In the genomic region with DNA sequence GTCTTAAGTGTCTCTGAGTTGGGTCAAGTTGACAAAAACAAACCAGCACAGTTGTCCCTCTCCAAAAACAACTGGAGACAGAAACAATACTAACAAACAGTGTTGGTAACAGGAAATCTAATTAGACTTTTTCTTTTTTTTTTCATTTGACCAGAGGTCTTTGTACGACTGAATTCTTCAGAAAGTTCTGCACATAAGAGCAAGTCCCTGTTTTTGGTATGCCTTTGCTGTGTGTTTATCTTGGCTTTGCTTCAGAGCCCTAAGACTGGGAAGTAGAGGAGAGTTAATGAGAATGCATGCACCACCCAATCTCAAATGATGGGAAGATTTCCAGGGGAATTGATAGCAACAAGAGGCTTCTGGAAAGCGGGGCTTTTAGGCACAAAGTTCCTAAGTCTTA, we compare ENCODE assay signal across 28 mouse cellular contexts. TPM values are rescaled to one million over a fixed set of nuclear protein-coding genes. Genes with fewer than 3 reads are reported as not detected.
DNase-seq lines count a peak whose midpoint lies in the region; ATAC-seq and TF ChIP-seq lines count a peak whose summit lies in the region.
"Had no signal": no experiment of that assay in that cellular context is flagged by ENCODE, and none has a peak within 500 bp of the region (broad histone marks: within the 10 kb centered on the region; RNA-seq: fewer than 3 reads in every experiment).

No protein-coding gene starts in this region.

- H3K4me3 ChIP-seq in hindbrain, embryonic 12.5 days = no peak overlapping the region
- no peak overlapping the region for H3K4me3 ChIP-seq in hindbrain, embryonic 16.5 days (ENCODE audit: low read length)
- no peak overlapping the region for H3K4me3 ChIP-seq in kidney, adult 2 months (ENCODE audit: insufficient read depth, low read depth, low read length)
- no peak overlapping the region for H3K4me3 ChIP-seq in kidney, embryonic 16.5 days (ENCODE audit: low read length)
- H3K4me3 ChIP-seq in liver, adult 2 months (ENCODE audit: insufficient read depth, low read depth, low read length) = no peak overlapping the region
- no peak overlapping the region for H3K4me3 ChIP-seq in liver, embryonic 12.5 days
- H3K4me3 ChIP-seq: embryonic facial prominence, embryonic 12.5 days; embryonic facial prominence, embryonic 15.5 days; gastrocnemius, adult 2 months had no signal

- no peaks in the 10 kb centered on the region for H3K36me3 ChIP-seq in hindbrain, embryonic 12.5 days
- H3K36me3 ChIP-seq in hindbrain, embryonic 16.5 days (ENCODE audit: control insufficient read depth, insufficient read depth, low read length) = no peaks in the 10 kb centered on the region
- H3K36me3 ChIP-seq in kidney, adult 2 months (ENCODE audit: control insufficient read depth, insufficient read depth, low read length) = no peaks in the 10 kb centered on the region
- H3K36me3 ChIP-seq in kidney, embryonic 16.5 days (ENCODE audit: insufficient read depth, low read length) = no peaks in the 10 kb centered on the region
- H3K36me3 ChIP-seq in liver, adult 2 months (ENCODE audit: control insufficient read depth, insufficient read depth, low read length) = no peaks in the 10 kb centered on the region
- H3K36me3 ChIP-seq in liver, embryonic 12.5 days = no peaks in the 10 kb centered on the region
- H3K36me3 ChIP-seq: embryonic facial prominence, embryonic 12.5 days; embryonic facial prominence, embryonic 15.5 days; G1E had no signal

- TF ChIP-seq CTCF in kidney, adult 2 months (conservative IDR thresholded peaks at IDR 0.05; ENCODE audit: insufficient read depth, insufficient read length, low read depth, low read length) = no peak
- TF ChIP-seq CTCF in liver, adult 2 months (IDR thresholded peaks at IDR 0.05; ENCODE audit: low read depth, low read length) = no peak

- no peak overlapping the region for H3K9ac ChIP-seq in hindbrain, embryonic 12.5 days
- no peak overlapping the region for H3K9ac ChIP-seq in hindbrain, embryonic 16.5 days (ENCODE audit: low read depth, low read length)
- no peak overlapping the region for H3K9ac ChIP-seq in kidney, embryonic 16.5 days (replicated peaks; ENCODE audit: low read length)
- no peak overlapping the region for H3K9ac ChIP-seq in liver, adult 2 months (ENCODE audit: low read depth, low read length)
- no peak overlapping the region for H3K9ac ChIP-seq in liver, embryonic 12.5 days
- H3K9ac ChIP-seq: embryonic facial prominence, embryonic 12.5 days; embryonic facial prominence, embryonic 15.5 days; forebrain, postnatal 0 days had no signal

- WGBS in hindbrain, embryonic 12.5 days = 93% methylated on average over 2 of the region's 2 CpGs
- 88% methylated on average over 2 of the region's 2 CpGs for WGBS in hindbrain, embryonic 16.5 days
- 40% methylated on average over 2 of the region's 2 CpGs for WGBS in kidney, adult 2 months
- WGBS in kidney, embryonic 16.5 days = 58% methylated on average over 2 of the region's 2 CpGs
- WGBS in liver, adult 2 months = 73% methylated on average over 2 of the region's 2 CpGs
- WGBS in liver, embryonic 12.5 days (ENCODE audit: insufficient replicate concordance) = 57% methylated on average over 2 of the region's 2 CpGs

- H3K4me2 ChIP-seq in hindbrain, embryonic 12.5 days (replicated peaks) = no peak overlapping the region
- no peak overlapping the region for H3K4me2 ChIP-seq in hindbrain, embryonic 16.5 days (ENCODE audit: low read length)
- H3K4me2 ChIP-seq in kidney, embryonic 16.5 days (replicated peaks; ENCODE audit: low read depth, low read length) = no peak overlapping the region
- no peak overlapping the region for H3K4me2 ChIP-seq in liver, embryonic 12.5 days
- H3K4me2 ChIP-seq: embryonic facial prominence, embryonic 12.5 days; embryonic facial prominence, embryonic 15.5 days; heart, embryonic 11.5 days had no signal

- H3K27ac ChIP-seq in hindbrain, embryonic 12.5 days = peak overlapping the region; percentile 69; the same call in 1 of the 2 replicates
- no peak overlapping the region for H3K27ac ChIP-seq in hindbrain, embryonic 16.5 days (ENCODE audit: low read depth, low read length)
- no peak overlapping the region for H3K27ac ChIP-seq in kidney, adult 2 months (ENCODE audit: insufficient read depth, low read depth, low read length)
- H3K27ac ChIP-seq in kidney, embryonic 16.5 days (ENCODE audit: low read length) = no peak overlapping the region; the same call in 1 of the 2 replicates
- peak overlapping the region; percentile 63 for H3K27ac ChIP-seq in liver, adult 2 months (replicated peaks; ENCODE audit: insufficient read depth, low read depth, low read length)
- no peak overlapping the region for H3K27ac ChIP-seq in liver, embryonic 12.5 days
- H3K27ac ChIP-seq: embryonic facial prominence, embryonic 12.5 days; embryonic facial prominence, embryonic 15.5 days; gastrocnemius, adult 2 months had no signal

- 0 out of 2 replicates have a peak, but pooled peaks cover 4% of the 10 kb centered on the region for H3K4me1 ChIP-seq in hindbrain, embryonic 12.5 days
- H3K4me1 ChIP-seq in hindbrain, embryonic 16.5 days (ENCODE audit: control insufficient read depth, insufficient read depth, low read depth, low read length) = no peaks in the 10 kb centered on the region; the same call in 1 of the 2 replicates
- no peaks in the 10 kb centered on the region for H3K4me1 ChIP-seq in kidney, adult 2 months (ENCODE audit: control insufficient read depth, insufficient read depth, low read length)
- H3K4me1 ChIP-seq in kidney, embryonic 16.5 days (ENCODE audit: insufficient read depth, low read length) = peaks cover 10% of the 10 kb centered on the region; the same call in 1 of the 2 replicates
- no peaks in the 10 kb centered on the region; the same call in 1 of the 2 replicates for H3K4me1 ChIP-seq in liver, adult 2 months (ENCODE audit: control insufficient read depth, insufficient read depth, low read length)
- no peaks in the 10 kb centered on the region for H3K4me1 ChIP-seq in liver, embryonic 12.5 days
- H3K4me1 ChIP-seq: embryonic facial prominence, embryonic 12.5 days; embryonic facial prominence, embryonic 15.5 days had no signal

- TF ChIP-seq POLR2A in kidney, adult 2 months (IDR thresholded peaks at IDR 0.05; ENCODE audit: low read depth, low read length) = no peak
- no peak for TF ChIP-seq POLR2A in liver, adult 2 months (IDR thresholded peaks at IDR 0.05; ENCODE audit: extremely low read depth, insufficient read depth, low read length)

- no peak for ATAC-seq in hindbrain, embryonic 12.5 days (ENCODE audit: low FRiP score)
- no peak for ATAC-seq in hindbrain, embryonic 16.5 days
- ATAC-seq in kidney, embryonic 16.5 days (ENCODE audit: low FRiP score, low TSS enrichment) = no peak
- no peak for ATAC-seq in liver, embryonic 12.5 days
- ATAC-seq: forebrain, embryonic 14.5 days; forebrain, postnatal 0 days; inflammation-experienced regulatory T-cells, adult 6 months; intestine, embryonic 16.5 days; Patski had no signal

- DNase-seq in kidney, adult 2 months = peak; percentile 6
- peak; percentile 51 for DNase-seq in liver, adult 2 months (ENCODE audit: extremely low read depth, low read depth, low spot score)
- DNase-seq: adrenal gland, postnatal 10 days; adrenal gland, postnatal 36 days; B cell, adult 2 months; cerebellum, adult 11 months; cerebellum, adult 2 months; cerebellum, adult 9-11 months; cerebellum, postnatal 25 days; forebrain, postnatal 0 days; gastrocnemius, adult 2 months; gastrocnemius, postnatal 14 days had no signal

- no peaks in the 10 kb centered on the region for H3K9me3 ChIP-seq in hindbrain, embryonic 12.5 days (replicated peaks)
- H3K9me3 ChIP-seq in hindbrain, embryonic 16.5 days (ENCODE audit: control insufficient read depth, low read length) = no peaks in the 10 kb centered on the region
- no peaks in the 10 kb centered on the region for H3K9me3 ChIP-seq in kidney, embryonic 16.5 days (ENCODE audit: low read length)
- no peaks in the 10 kb centered on the region for H3K9me3 ChIP-seq in liver, embryonic 12.5 days (replicated peaks)
- H3K9me3 ChIP-seq: embryonic facial prominence, embryonic 12.5 days; embryonic facial prominence, embryonic 15.5 days; G1E had no signal

- no peaks in the 10 kb centered on the region for H3K79me2 ChIP-seq in liver, adult 2 months (ENCODE audit: control insufficient read depth, insufficient read depth, low read length)

- H3K27me3 ChIP-seq in hindbrain, embryonic 12.5 days = no peaks in the 10 kb centered on the region
- no peaks in the 10 kb centered on the region for H3K27me3 ChIP-seq in hindbrain, embryonic 16.5 days (replicated peaks; ENCODE audit: control insufficient read depth, insufficient read depth, low read length)
- H3K27me3 ChIP-seq in kidney, adult 2 months (replicated peaks; ENCODE audit: control insufficient read depth, insufficient read depth, low read length) = no peaks in the 10 kb centered on the region
- H3K27me3 ChIP-seq in kidney, embryonic 16.5 days (ENCODE audit: insufficient read depth, low read length) = no peaks in the 10 kb centered on the region
- H3K27me3 ChIP-seq in liver, adult 2 months (ENCODE audit: control insufficient read depth, insufficient read depth, low read length) = no peaks in the 10 kb centered on the region
- H3K27me3 ChIP-seq in liver, embryonic 12.5 days (replicated peaks) = no peaks in the 10 kb centered on the region
- H3K27me3 ChIP-seq: CH12.LX; embryonic facial prominence, embryonic 12.5 days; embryonic facial prominence, embryonic 15.5 days; Patski had no signal

RNA-seq across cellular contexts. Expression of a gene that starts 13.6 kb away (rescaled TPM):
- polyA plus RNA-seq in hindbrain, embryonic 12.5 days (2016; fragmentation: Nextera tagmentation; extraction: Ambion mirVana) = not detected in 2 replicates
- polyA plus RNA-seq in hindbrain, embryonic 16.5 days (2015; fragmentation: Nextera tagmentation; extraction: Ambion mirVana) = 0.15 TPM in 1 of 2 replicates, not detected in the other
- 49.6 and 59.2 TPM in 2 replicates for polyA plus RNA-seq in kidney, adult 2 months (2012; rRNA removed)
- polyA plus RNA-seq in kidney, embryonic 16.5 days (2015; fragmentation: Nextera tagmentation; extraction: Ambion mirVana) = 3.9 and 4.2 TPM in 2 replicates
- total RNA-seq in liver, adult 2 months (2014; rRNA removed) = 131 and 168 TPM in 2 replicates
- polyA plus RNA-seq in liver, adult 2 months (2012; rRNA removed) = 52.2 and 58.4 TPM in 2 replicates
- 2.2 and 2.8 TPM in 2 replicates for polyA plus RNA-seq in liver, embryonic 12.5 days (2016; fragmentation: Nextera tagmentation; extraction: Ambion mirVana)
- total RNA-seq: CH12.LX; common myeloid progenitor, adult 5-6 weeks; forebrain, postnatal 0 days; G1E; gastrocnemius, postnatal 14 days; hematopoietic stem cell, adult 5-6 weeks had no signal
- polyA plus RNA-seq: embryonic facial prominence, embryonic 12.5 days; embryonic facial prominence, embryonic 15.5 days; forebrain, embryonic 11.5 days; forebrain, postnatal 0 days; G1E; inflammation-experienced regulatory T-cells, adult 6 months had no signal

Comparison
In these comparisons a context has a peak if more than half of its experiments do, and no peak if none do; other contexts are left out.
1. H3K27ac ChIP-seq: peak in hindbrain, embryonic 12.5 days (single experiment) and liver, adult 2 months (single experiment); none in hindbrain, embryonic 16.5 days (single experiment), kidney, adult 2 months (single experiment), kidney, embryonic 16.5 days (single experiment) and liver, embryonic 12.5 days (single experiment).